Mouse (Mus musculus) intestine, postnatal 0 days (tissue): ENCODE measurements at regions not wholly inside any gene's neighbourhood (a gene's known extent, or its start where the extent isn't known, plus 50 kb on each side); places are given as distances from the start of the nearest gene placed in this dataset.
"Not testable (repeated sequence)": the region's sequence is repeated elsewhere in the genome, so short reads cannot be mapped to it uniquely, and the experiment has no call there.

Experiments
- ATAC-seq: fragments of 200-750 bp; cut with Nextera tagmentation; 2 replicates; pipeline ENCODE4 v1.8.0; 2017; ENCODE audit warnings: mild to moderate bottlenecking, moderate TSS enrichment, moderate library complexity
- H3K27ac ChIP-seq: fragments of 300-500 bp; sonication (generic); 2 replicates; pipeline ENCODE4 v1.5.1; 2014; ENCODE audit warnings: mild to moderate bottlenecking, low read depth, low read length, moderate library complexity
- H3K27me3 ChIP-seq: fragments of 300-500 bp; sonication (generic); replicated peaks from 2 replicates; pipeline ENCODE4 v1.6.1; 2014; ENCODE audit warnings: low read length, mixed read lengths; ENCODE audit not compliant: control insufficient read depth, insufficient read depth
- H3K36me3 ChIP-seq: fragments of 300-500 bp; sonication (generic); 2 replicates; pipeline ENCODE4 v1.6.1; 2014; ENCODE audit warnings: mild to moderate bottlenecking, moderate library complexity; ENCODE audit not compliant: control insufficient read depth, insufficient read depth
- H3K4me1 ChIP-seq: fragments of 300-500 bp; sonication (generic); replicated peaks from 2 replicates; pipeline ENCODE4 v1.6.1; 2014; ENCODE audit warnings: antibody characterized with exemption, low read length, mixed read lengths; ENCODE audit not compliant: control insufficient read depth, insufficient read depth
- H3K4me2 ChIP-seq: fragments of 300-500 bp; sonication (generic); replicated peaks from 2 replicates; pipeline ENCODE4 v1.6.1; 2014; ENCODE audit warnings: low read depth, mild to moderate bottlenecking, moderate library complexity
- H3K4me3 ChIP-seq: fragments of 300-500 bp; sonication (generic); 2 replicates; pipeline ENCODE4 v1.5.1; 2014; ENCODE audit warnings: low read depth, low read length
- H3K9ac ChIP-seq: fragments of 300-500 bp; sonication (generic); 2 replicates; pipeline ENCODE4 v1.6.1; 2014; ENCODE audit warnings: mild to moderate bottlenecking, low read depth, low read length
- H3K9me3 ChIP-seq: fragments of 300-500 bp; sonication (generic); 2 replicates; pipeline ENCODE4 v1.6.1; 2016; ENCODE audit warnings: mixed run types; ENCODE audit not compliant: control insufficient read depth
- CTCF ChIP-seq: sonication (generic); IDR thresholded peaks from 2 replicates; pipeline ENCODE4 v1.5.1; 2016; ENCODE audit warnings: low read depth, mild to moderate bottlenecking, control low read depth, antibody characterized with exemption, moderate library complexity
- WGBS: fragments of 180-500 bp; shearing (Covaris S2); extraction: QIAGEN DNeasy Blood & Tissue Kit; methylation state at CpG from one replicate; pipeline ENCODE4 v1.1.7; 2014; 5-methylcytosine and 5-hydroxymethylcytosine counted together

- ATAC-seq = no peak
- WGBS = 59% methylated on average over 1 of the region's 1 CpGs
- no peak overlapping the region for H3K4me3 ChIP-seq
- no peak for TF ChIP-seq CTCF
- no peaks in the 10 kb centered on the region for H3K4me1 ChIP-seq
- H3K4me2 ChIP-seq = no peak overlapping the region
- H3K27me3 ChIP-seq = no peaks in the 10 kb centered on the region
- no peak overlapping the region for H3K27ac ChIP-seq
- no peaks in the 10 kb centered on the region for H3K9me3 ChIP-seq
- H3K36me3 ChIP-seq = no peaks in the 10 kb centered on the region
- H3K9ac ChIP-seq = no peak overlapping the region
Observed at GRCm38 (mm10) chr8:96409601-96410000, 521.3 kb upstream of the Got2 start.

GRCm38 (mm10) chr8:96404549-96405145, 516.3 kb upstream of the Got2 start:
- no peak for ATAC-seq

GRCm38 (mm10) chr8:96403669-96404068, 515.3 kb upstream of the Got2 start:
- TF ChIP-seq CTCF = no peak
- H3K4me3 ChIP-seq = no peak overlapping the region
- no peak overlapping the region for H3K4me2 ChIP-seq
- no peak overlapping the region for H3K27ac ChIP-seq
- WGBS = 44% methylated on average over 3 of the region's 3 CpGs
- no peaks in the 10 kb centered on the region for H3K4me1 ChIP-seq
- H3K9ac ChIP-seq = no peak overlapping the region
- H3K27me3 ChIP-seq = no peaks in the 10 kb centered on the region
- H3K36me3 ChIP-seq = no peaks in the 10 kb centered on the region
- no peak for ATAC-seq
- no peaks in the 10 kb centered on the region for H3K9me3 ChIP-seq

More at GRCm38 (mm10) chr8:96404549-96405145, 516.3 kb upstream of the Got2 start:
- Histone ChIP-seq H3K36me3 (no peaks in the 10 kb centered on the region), H3K9me3 (no peaks in the 10 kb centered on the region), H3K4me1 (no peaks in the 10 kb centered on the region), H3K27ac (no peak overlapping the region), H3K27me3 (no peaks in the 10 kb centered on the region), H3K9ac (no peak overlapping the region), H3K4me2 (no peak overlapping the region), H3K4me3 (no peak overlapping the region)
- TF ChIP-seq CTCF = no peak
- 82% methylated on average over 15 of the region's 15 CpGs for WGBS

- H3K4me1 ChIP-seq, H3K27ac ChIP-seq, H3K4me2 ChIP-seq, H3K27me3 ChIP-seq, H3K9me3 ChIP-seq, H3K9ac ChIP-seq, H3K4me3 ChIP-seq, ATAC-seq, H3K36me3 ChIP-seq: not testable (repeated sequence)
- WGBS = 86% methylated on average over 4 of the region's 4 CpGs
Observed at GRCm38 (mm10) chr8:96399381-96399780, 511.0 kb upstream of the Got2 start.

- H3K9me3 ChIP-seq = no peaks in the 10 kb centered on the region
- no peaks in the 10 kb centered on the region for H3K36me3 ChIP-seq
- H3K4me2 ChIP-seq = no peak overlapping the region
- no peaks in the 10 kb centered on the region for H3K27me3 ChIP-seq
- no peak overlapping the region for H3K9ac ChIP-seq
- no peak overlapping the region for H3K4me3 ChIP-seq
- no peak for TF ChIP-seq CTCF
- H3K4me1 ChIP-seq = no peaks in the 10 kb centered on the region
- no peak for ATAC-seq
- 72% methylated on average over 4 of the region's 4 CpGs for WGBS
- no peak overlapping the region for H3K27ac ChIP-seq
Observed at GRCm38 (mm10) chr8:96393024-96393423, 504.7 kb upstream of the Got2 start.

GRCm38 (mm10) chr8:96389251-96389650, 500.9 kb upstream of the Got2 start:
- no peaks in the 10 kb centered on the region for H3K27me3 ChIP-seq
- no peak overlapping the region for H3K4me3 ChIP-seq
- no peaks in the 10 kb centered on the region for H3K9me3 ChIP-seq
- no peak for TF ChIP-seq CTCF
- H3K4me2 ChIP-seq = no peak overlapping the region
- no peaks in the 10 kb centered on the region for H3K4me1 ChIP-seq
- H3K36me3 ChIP-seq = no peaks in the 10 kb centered on the region
- no peak for ATAC-seq
- WGBS = 75% methylated on average over 3 of the region's 3 CpGs
- H3K27ac ChIP-seq = no peak overlapping the region
- H3K9ac ChIP-seq = no peak overlapping the region

GRCm38 (mm10) chr8:96370500-96370899, 482.2 kb upstream of the Got2 start:
- Histone ChIP-seq H3K27ac (no peak overlapping the region), H3K4me3 (no peak overlapping the region), H3K36me3 (no peaks in the 10 kb centered on the region), H3K9me3 (no peaks in the 10 kb centered on the region), H3K9ac (no peak overlapping the region), H3K4me1 (no peaks in the 10 kb centered on the region), H3K27me3 (no peaks in the 10 kb centered on the region), H3K4me2 (no peak overlapping the region)
- ATAC-seq = no peak
- TF ChIP-seq CTCF = no peak
- WGBS = 90% methylated on average over 9 of the region's 9 CpGs
